Mouse (Mus musculus) MEL (cell line): ENCODE measurements at regions not wholly inside any gene's neighbourhood (a gene's known extent, or its start where the extent isn't known, plus 50 kb on each side); places are given as distances from the start of the nearest gene placed in this dataset.
A peak's percentile ranks its signal among the peaks of the same experiment; 100 is the strongest.

Experiments
- DNase-seq: peaks from one replicate; pipeline ENCODE4 v3.0.0; 2011; ENCODE audit warnings: low read depth, low spot score
- H3K27ac ChIP-seq: 2 replicates; pipeline ENCODE4 v1.5.1; 2012; ENCODE audit warnings: low read depth, mild to moderate bottlenecking, control low read depth, low read length, moderate library complexity; ENCODE audit not compliant: control insufficient read depth
- H3K27me3 ChIP-seq, 2 experiments: fragments of 150-350 bp in 1 of 2; sonication (generic) in 1 of 2; 2 replicates each; pipeline ENCODE4 v1.6.1; 2012; ENCODE audit warnings: low read length in 2 of 2, mild to moderate bottlenecking in 2 of 2, improper control_type of control experiment in 1 of 2, moderate library complexity in 1 of 2; ENCODE audit not compliant: insufficient read depth in 2 of 2, control insufficient read depth in 1 of 2
- H3K36me3 ChIP-seq, 2 experiments: 2 replicates each; pipeline ENCODE4 v1.6.1; 2012 to 2014; ENCODE audit warnings: low read length in 2 of 2, improper control_type of control experiment in 1 of 2, inconsistent platforms in 1 of 2, mild to moderate bottlenecking in 1 of 2; ENCODE audit not compliant: insufficient read depth in 2 of 2, control insufficient read depth in 1 of 2
- H3K4me1 ChIP-seq, 2 experiments: fragments of 150-350 bp in 1 of 2; sonication (generic) in 1 of 2; 2 replicates each; pipeline ENCODE4 v1.6.1; 2012; ENCODE audit warnings: low read length in 2 of 2, improper control_type of control experiment in 1 of 2, mild to moderate bottlenecking in 1 of 2; ENCODE audit not compliant: insufficient read depth in 2 of 2, control insufficient read depth in 1 of 2
- H3K4me3 ChIP-seq, 2 experiments: fragments of 150-350 bp in 1 of 2; sonication (generic) in 1 of 2; 2 replicates each; pipeline ENCODE4 v1.5.1; 2012; ENCODE audit warnings: low read depth in 2 of 2, low read length in 2 of 2, mild to moderate bottlenecking in 2 of 2, moderate library complexity in 2 of 2, control low read depth in 1 of 2, improper control_type of control experiment in 1 of 2; ENCODE audit not compliant: control insufficient read depth in 1 of 2, insufficient read depth in 1 of 2
- H3K79me2 ChIP-seq: 2 replicates; pipeline ENCODE4 v1.6.1; 2012; ENCODE audit warnings: mild to moderate bottlenecking, low read length, moderate library complexity; ENCODE audit not compliant: control insufficient read depth, poor library complexity, insufficient read depth
- H3K9ac ChIP-seq: 2 replicates; pipeline ENCODE4 v1.6.1; 2012; ENCODE audit warnings: low read depth, mild to moderate bottlenecking, control low read depth, low read length, moderate library complexity; ENCODE audit not compliant: control insufficient read depth, poor library complexity, severe bottlenecking
- H3K9me3 ChIP-seq: fragments of 150-350 bp; sonication (generic); replicated peaks from 2 replicates; pipeline ENCODE4 v1.6.1; 2012; ENCODE audit warnings: mild to moderate bottlenecking, low read length, improper control_type of control experiment, moderate library complexity; ENCODE audit not compliant: insufficient read depth
- BHLHE40 ChIP-seq: IDR thresholded peaks from 2 replicates; pipeline ENCODE4 v1.6.1; 2012; ENCODE audit warnings: low read depth, mild to moderate bottlenecking, inconsistent platforms, low read length, improper control_type of control experiment, borderline replicate concordance
- CHD1 ChIP-seq: IDR thresholded peaks from 2 replicates; pipeline ENCODE4 v1.6.1; 2012; ENCODE audit warnings: low read depth, mild to moderate bottlenecking, inconsistent platforms, low read length, improper control_type of control experiment
- CHD2 ChIP-seq: IDR thresholded peaks from 2 replicates; pipeline ENCODE4 v1.6.1; 2011; ENCODE audit warnings: low read length, improper control_type of control experiment
- EP300 ChIP-seq, 2 experiments: IDR thresholded peaks; 2 replicates each; pipeline ENCODE4 v1.6.1; 2011; ENCODE audit warnings: improper control_type of control experiment in 2 of 2, low read length in 2 of 2, low read depth in 1 of 2, mild to moderate bottlenecking in 1 of 2
- ETS1 ChIP-seq: IDR thresholded peaks from 2 replicates; pipeline ENCODE4 v1.6.1; 2012; ENCODE audit warnings: low read depth, mild to moderate bottlenecking, inconsistent platforms, low read length, improper control_type of control experiment, moderate library complexity
- GABPA ChIP-seq: IDR thresholded peaks from 2 replicates; pipeline ENCODE4 v1.6.1; 2012; ENCODE audit warnings: low read depth, mild to moderate bottlenecking, inconsistent platforms, low read length, improper control_type of control experiment, moderate library complexity
- GATA1 ChIP-seq: IDR thresholded peaks from 2 replicates; pipeline ENCODE4 v1.6.1; 2011; ENCODE audit warnings: low read depth, low read length, improper control_type of control experiment
- HCFC1 ChIP-seq: IDR thresholded peaks from 2 replicates; pipeline ENCODE4 v1.6.1; 2012; ENCODE audit warnings: low read depth, mild to moderate bottlenecking, inconsistent platforms, low read length, improper control_type of control experiment, moderate library complexity
- MAFK ChIP-seq: IDR thresholded peaks from 2 replicates; pipeline ENCODE4 v1.6.1; 2011; ENCODE audit warnings: low read depth, mild to moderate bottlenecking, low read length, improper control_type of control experiment, borderline replicate concordance
- MAX ChIP-seq: IDR thresholded peaks from 2 replicates; pipeline ENCODE4 v1.6.1; 2011; ENCODE audit warnings: low read length, improper control_type of control experiment
- MAZ ChIP-seq: IDR thresholded peaks from 2 replicates; pipeline ENCODE4 v1.6.1; 2012; ENCODE audit warnings: low read depth, mild to moderate bottlenecking, inconsistent platforms, low read length, improper control_type of control experiment
- MEF2A ChIP-seq: IDR thresholded peaks from 2 replicates; pipeline ENCODE4 v1.6.1; 2014; ENCODE audit warnings: low read depth, mild to moderate bottlenecking, inconsistent platforms, low read length, improper control_type of control experiment; ENCODE audit not compliant: poor library complexity, insufficient replicate concordance, severe bottlenecking; ENCODE audit errors: extremely low read depth
- MXI1 ChIP-seq: IDR thresholded peaks from 2 replicates; pipeline ENCODE4 v1.6.1; 2011; ENCODE audit warnings: mild to moderate bottlenecking, low read depth, low read length, improper control_type of control experiment
- MYB ChIP-seq: IDR thresholded peaks from 2 replicates; pipeline ENCODE4 v1.6.1; 2011; ENCODE audit warnings: mild to moderate bottlenecking, low read depth, low read length, improper control_type of control experiment
- MYC ChIP-seq: IDR thresholded peaks from 2 replicates; pipeline ENCODE4 v1.6.1; 2011; ENCODE audit warnings: low read depth, mild to moderate bottlenecking, low read length, improper control_type of control experiment, moderate library complexity
- NELFE ChIP-seq: IDR thresholded peaks from 2 replicates; pipeline ENCODE4 v1.6.1; 2011; ENCODE audit warnings: low read depth, low read length, improper control_type of control experiment
- POLR2A ChIP-seq, 2 experiments: IDR thresholded peaks; 2 replicates each; pipeline ENCODE4 v1.6.1; 2011 to 2012; ENCODE audit warnings: low read length in 2 of 2, mild to moderate bottlenecking in 2 of 2, control low read depth in 1 of 2, improper control_type of control experiment in 1 of 2, low read depth in 1 of 2, moderate library complexity in 1 of 2; ENCODE audit not compliant: control insufficient read depth in 1 of 2, insufficient read depth in 1 of 2, poor library complexity in 1 of 2
- POLR2AphosphoS5 ChIP-seq: IDR thresholded peaks from 2 replicates; pipeline ENCODE4 v1.6.1; 2012; ENCODE audit warnings: low read depth, borderline replicate concordance, mild to moderate bottlenecking, inconsistent platforms, low read length, moderate library complexity, mixed read lengths
- RAD21 ChIP-seq: IDR thresholded peaks from 2 replicates; pipeline ENCODE4 v1.6.1; 2011; ENCODE audit warnings: mild to moderate bottlenecking, low read depth, low read length, improper control_type of control experiment
- RCOR1 ChIP-seq: IDR thresholded peaks from 2 replicates; pipeline ENCODE4 v1.6.1; 2012; ENCODE audit warnings: low read depth, mild to moderate bottlenecking, inconsistent platforms, low read length, improper control_type of control experiment
- SIN3A ChIP-seq: IDR thresholded peaks from 2 replicates; pipeline ENCODE4 v1.6.1; 2012; ENCODE audit warnings: low read length, improper control_type of control experiment, inconsistent platforms
- SMC3 ChIP-seq: IDR thresholded peaks from 2 replicates; pipeline ENCODE4 v1.6.1; 2011; ENCODE audit warnings: low read depth, low read length, improper control_type of control experiment
- TAL1 ChIP-seq: IDR thresholded peaks from 2 replicates; pipeline ENCODE4 v1.6.1; 2012; ENCODE audit warnings: mild to moderate bottlenecking, inconsistent platforms, low read length, moderate library complexity, mixed read lengths
- TBP ChIP-seq: IDR thresholded peaks from 2 replicates; pipeline ENCODE4 v1.8.0; 2011; ENCODE audit warnings: low read depth, low read length, improper control_type of control experiment
- UBTF ChIP-seq: IDR thresholded peaks from 2 replicates; pipeline ENCODE4 v1.6.1; 2012; ENCODE audit warnings: low read depth, mild to moderate bottlenecking, inconsistent platforms, low read length, improper control_type of control experiment, moderate library complexity, borderline replicate concordance; ENCODE audit not compliant: insufficient read depth
- ZKSCAN1 ChIP-seq: IDR thresholded peaks from 2 replicates; pipeline ENCODE4 v1.6.1; 2012; ENCODE audit warnings: low read depth, mild to moderate bottlenecking, inconsistent platforms, low read length, improper control_type of control experiment, moderate library complexity
- ZMIZ1 ChIP-seq: IDR thresholded peaks from 2 replicates; pipeline ENCODE4 v1.6.1; 2012; ENCODE audit warnings: low read depth, mild to moderate bottlenecking, inconsistent platforms, low read length, improper control_type of control experiment, moderate library complexity
- ZNF384 ChIP-seq: IDR thresholded peaks from 2 replicates; pipeline ENCODE4 v1.6.1; 2012; ENCODE audit warnings: low read depth, mild to moderate bottlenecking, inconsistent platforms, low read length, improper control_type of control experiment

DNA sequence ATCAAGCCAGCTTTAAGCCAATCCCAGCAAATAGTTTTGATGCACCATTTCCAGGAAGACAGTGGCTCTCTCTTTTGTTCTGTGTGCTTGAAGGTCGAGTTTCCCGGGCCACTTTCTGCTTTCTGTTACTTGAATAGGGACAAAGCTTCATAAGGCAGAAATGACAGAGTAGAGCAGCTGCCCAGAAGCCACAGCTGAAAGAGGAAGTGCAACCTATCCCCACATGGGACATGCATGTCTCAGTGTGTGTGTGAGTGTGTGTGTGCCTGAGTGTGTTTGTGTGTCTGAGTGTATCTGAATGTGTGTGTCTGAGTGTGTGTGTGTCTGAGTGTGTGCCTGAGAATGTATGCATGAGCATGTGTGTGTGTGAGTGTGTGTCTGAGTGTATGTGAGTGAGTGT, 120.2 kb upstream of the Rreb1 start:
- no peak for TF ChIP-seq ZMIZ1
- TF ChIP-seq NELFE, result no peak
- TF ChIP-seq BHLHE40, result no peak
- TF ChIP-seq ZKSCAN1, result no peak
- no peak for TF ChIP-seq UBTF
- TF ChIP-seq HCFC1, result no peak
- no peak for TF ChIP-seq CHD2
- TF ChIP-seq MXI1, result peak; percentile 85
- TF ChIP-seq TBP, result peak; percentile 52; the same call in 1 of the 2 replicates
- no peak for TF ChIP-seq TAL1
- no peak for TF ChIP-seq GABPA
- TF ChIP-seq MYC, result peak; percentile 94
- no peak for TF ChIP-seq MAZ
- peak; percentile 26 for TF ChIP-seq SMC3
- TF ChIP-seq GATA1, result 0 out of 2 replicates have a peak, but pooled peaks have one; percentile 9
- no peak; the same call in 1 of the 2 replicates for TF ChIP-seq RAD21
- TF ChIP-seq RCOR1, result peak; percentile 46; the same call in 1 of the 2 replicates
- no peak for TF ChIP-seq ZNF384
- TF ChIP-seq POLR2AphosphoS5, result peak; percentile 60; the same call in 1 of the 2 replicates
- TF ChIP-seq SIN3A, result peak; percentile 77
- no peak for TF ChIP-seq MYB
- no peak for TF ChIP-seq POLR2A (IDR thresholded peaks at IDR 0.05; ENCODE audit: control insufficient read depth in 1 of 2, insufficient read depth in 1 of 2, low read depth in 1 of 2, low read length in 2 of 2, poor library complexity in 1 of 2)
- TF ChIP-seq MAFK, result no peak
- TF ChIP-seq MAX, result peak; percentile 66
- peak; percentile 76 for TF ChIP-seq ETS1
- no peak for TF ChIP-seq CHD1
- TF ChIP-seq EP300 (IDR thresholded peaks at IDR 0.05; ENCODE audit: low read depth in 1 of 2, low read length in 2 of 2), result peak; percentile 33 to 63; a peak in 2 of 4 replicates
- TF ChIP-seq MEF2A, result no peak
- peak overlapping the region; percentile 33 to 60 for H3K4me3 ChIP-seq
- no peaks in the 10 kb centered on the region for H3K79me2 ChIP-seq
- H3K4me1 ChIP-seq, result peaks cover 0 to 3% of the 10 kb centered on the region in 2 experiments; a peak in 1 of 4 replicates
- no peaks in the 10 kb centered on the region for H3K27me3 ChIP-seq
- H3K36me3 ChIP-seq, result no peaks in the 10 kb centered on the region
- H3K9ac ChIP-seq, result peak overlapping the region; percentile 39
- no peak overlapping the region for H3K27ac ChIP-seq
- peak; percentile 87 for DNase-seq
- no peaks in the 10 kb centered on the region for H3K9me3 ChIP-seq
